Mouse (Mus musculus) intestine, embryonic 16.5 days (tissue): Measurements from ENCODE around the gene Tmbim4. TPM values are rescaled to one million over a fixed set of nuclear protein-coding genes. Genes with fewer than 3 reads are reported as not detected.

Experiments
- ATAC-seq: fragments of 200-750 bp; cut with Nextera tagmentation; 2 replicates; pipeline ENCODE4 v1.8.0; 2017; ENCODE audit warnings: moderate TSS enrichment, moderate library complexity
- H3K27ac ChIP-seq: fragments of 300-500 bp; sonication (generic); 2 replicates; pipeline ENCODE4 v1.5.1; 2014; ENCODE audit warnings: mild to moderate bottlenecking, low read length
- H3K27me3 ChIP-seq: fragments of 300-500 bp; sonication (generic); replicated peaks from 2 replicates; pipeline ENCODE4 v1.6.1; 2014; ENCODE audit warnings: low read length, control low read depth, mixed read lengths; ENCODE audit not compliant: control insufficient read depth, insufficient read depth
- H3K36me3 ChIP-seq: fragments of 300-500 bp; sonication (generic); 2 replicates; pipeline ENCODE4 v1.6.1; 2014; ENCODE audit warnings: low read length, control low read depth; ENCODE audit not compliant: control insufficient read depth, insufficient read depth
- H3K4me1 ChIP-seq: fragments of 300-500 bp; sonication (generic); 2 replicates; pipeline ENCODE4 v1.6.1; 2014; ENCODE audit warnings: low read length, control low read depth, mixed read lengths; ENCODE audit not compliant: control insufficient read depth, insufficient read depth
- H3K4me2 ChIP-seq: fragments of 300-500 bp; sonication (generic); 2 replicates; pipeline ENCODE4 v1.6.1; 2014; ENCODE audit warnings: low read depth, low read length, control low read depth
- H3K4me3 ChIP-seq: fragments of 300-500 bp; sonication (generic); 2 replicates; pipeline ENCODE4 v1.5.1; 2014; ENCODE audit warnings: mild to moderate bottlenecking, low read length
- H3K9ac ChIP-seq: fragments of 300-500 bp; sonication (generic); 2 replicates; pipeline ENCODE4 v1.6.1; 2014; ENCODE audit warnings: low read depth, low read length
- H3K9me3 ChIP-seq: fragments of 300-500 bp; sonication (generic); 2 replicates; pipeline ENCODE4 v1.6.1; 2016; ENCODE audit warnings: low read length, control low read depth; ENCODE audit not compliant: control insufficient read depth
- WGBS: fragments of 180-500 bp; shearing (Covaris S2); extraction: QIAGEN DNeasy Blood & Tissue Kit; methylation state at CpG from one replicate; pipeline ENCODE4 v1.1.7; 2014; 5-methylcytosine and 5-hydroxymethylcytosine counted together
- polyA plus RNA-seq: library from polyadenylated mRNA; unstranded; fragments of >200 nt; fragmentation: Nextera tagmentation; extraction: Ambion mirVana; gene quantifications from 2 replicates; pipeline ENCODE4 v1.2.1, GENCODE M21; 2015

The Tmbim4 gene
- polyA plus RNA-seq, 1 experiment from 2014 or later = 140 TPM

- 83% methylated on average over 6 of the region's 6 CpGs for WGBS
- H3K9ac ChIP-seq = no peak overlapping the region
- ATAC-seq = no peak
These were observed 10.2 kb upstream of the Tmbim4 start for GRCm38 (mm10) chr10:120191165-120191564.

GRCm38 (mm10) chr10:120192278-120192677, 9.1 kb upstream of the Tmbim4 start:
- no peak overlapping the region for H3K4me3 ChIP-seq
- no peaks in the 10 kb centered on the region for H3K27me3 ChIP-seq
- no peak overlapping the region for H3K9ac ChIP-seq
- H3K27ac ChIP-seq = no peak overlapping the region
- H3K4me2 ChIP-seq = no peak overlapping the region
- H3K9me3 ChIP-seq = no peaks in the 10 kb centered on the region
- no peaks in the 10 kb centered on the region for H3K36me3 ChIP-seq
- ATAC-seq = no peak
- no peaks in the 10 kb centered on the region for H3K4me1 ChIP-seq
- 80% methylated on average over 4 of the region's 4 CpGs for WGBS

More at GRCm38 (mm10) chr10:120191165-120191564, 10.2 kb upstream of the Tmbim4 start:
- Histone ChIP-seq H3K4me1 (no peaks in the 10 kb centered on the region), H3K27me3 (no peaks in the 10 kb centered on the region), H3K4me2 (no peak overlapping the region), H3K27ac (no peak overlapping the region), H3K9me3 (no peaks in the 10 kb centered on the region), H3K4me3 (no peak overlapping the region), H3K36me3 (no peaks in the 10 kb centered on the region)

- no peak for ATAC-seq
- 90% methylated on average over 8 of the region's 8 CpGs for WGBS
- Histone ChIP-seq H3K9ac (no peak overlapping the region), H3K27me3 (no peaks in the 10 kb centered on the region), H3K4me2 (no peak overlapping the region), H3K4me1 (no peaks in the 10 kb centered on the region), H3K36me3 (no peaks in the 10 kb centered on the region), H3K27ac (no peak overlapping the region), H3K9me3 (no peaks in the 10 kb centered on the region), H3K4me3 (no peak overlapping the region)
These were observed 8.1 kb upstream of the Tmbim4 start for GRCm38 (mm10) chr10:120193255-120193654.

- H3K27me3 ChIP-seq = peaks cover 5% of the 10 kb centered on the region; the same call in 1 of the 2 replicates
- no peak overlapping the region for H3K9ac ChIP-seq
- no peaks in the 10 kb centered on the region for H3K36me3 ChIP-seq
- H3K9me3 ChIP-seq = no peaks in the 10 kb centered on the region
- no peak overlapping the region for H3K4me2 ChIP-seq
- 77% methylated on average over 14 of the region's 14 CpGs for WGBS
- H3K27ac ChIP-seq = no peak overlapping the region
- H3K4me3 ChIP-seq = no peak overlapping the region
- H3K4me1 ChIP-seq = 0 out of 2 replicates have a peak, but pooled peaks cover 4% of the 10 kb centered on the region
- no peak for ATAC-seq
These were observed 4.1 kb upstream of the Tmbim4 start for GRCm38 (mm10) chr10:120197061-120197835.

- peak; percentile 72 for ATAC-seq
- Histone ChIP-seq H3K9ac (peak within 1 kb of the TSS; percentile 69), H3K27me3 (peaks cover 5% of the 10 kb centered on the region; the same call in 1 of the 2 replicates), H3K4me2 (peak within 1 kb of the TSS; percentile 97), H3K36me3 (no peaks in the 10 kb centered on the region), H3K4me1 (0 out of 2 replicates have a peak, but pooled peaks cover 4% of the 10 kb centered on the region), H3K9me3 (no peaks in the 10 kb centered on the region), H3K4me3 (peak within 1 kb of the TSS; percentile 70), H3K27ac (peak within 1 kb of the TSS; percentile 41; the same call in 1 of the 2 replicates)
- 1% methylated on average over 13 of the region's 13 CpGs for WGBS
These were observed 592 bp downstream of the Tmbim4 start, which contains the start of gene Irak3 for GRCm38 (mm10) chr10:120201961-120202402. TSS of gene Irak3 (minus strand) at chr10:120202130.

- no peaks in the 10 kb centered on the region for H3K9me3 ChIP-seq
- WGBS = 76% methylated on average over 16 of the region's 16 CpGs
- peaks cover 5% of the 10 kb centered on the region; the same call in 1 of the 2 replicates for H3K27me3 ChIP-seq
- no peaks in the 10 kb centered on the region for H3K36me3 ChIP-seq
- no peak overlapping the region for H3K4me2 ChIP-seq
- 0 out of 2 replicates have a peak, but pooled peaks cover 4% of the 10 kb centered on the region for H3K4me1 ChIP-seq
- no peak overlapping the region for H3K4me3 ChIP-seq
- H3K27ac ChIP-seq = no peak overlapping the region
- no peak for ATAC-seq
- no peak overlapping the region for H3K9ac ChIP-seq
These were observed 1.3 kb downstream of the Tmbim4 start for GRCm38 (mm10) chr10:120202467-120203250.

GRCm38 (mm10) chr10:120204591-120205210, 3.3 kb downstream of the Tmbim4 start:
- Histone ChIP-seq H3K27ac (no peak overlapping the region), H3K4me2 (no peak overlapping the region), H3K27me3 (peaks cover 5% of the 10 kb centered on the region; the same call in 1 of the 2 replicates), H3K36me3 (no peaks in the 10 kb centered on the region), H3K9me3 (no peaks in the 10 kb centered on the region), H3K4me3 (no peak overlapping the region), H3K9ac (no peak overlapping the region), H3K4me1 (peaks cover 7% of the 10 kb centered on the region; the same call in 1 of the 2 replicates)
- no peak for ATAC-seq
- 83% methylated on average over 13 of the region's 13 CpGs for WGBS

GRCm38 (mm10) chr10:120208015-120208414, 6.6 kb downstream of the Tmbim4 start:
- H3K9ac ChIP-seq = no peak overlapping the region
- H3K4me2 ChIP-seq = no peak overlapping the region
- ATAC-seq = no peak
- WGBS = 90% methylated on average over 8 of the region's 8 CpGs
- H3K27me3 ChIP-seq = no peaks in the 10 kb centered on the region
- H3K9me3 ChIP-seq = peaks cover 4% of the 10 kb centered on the region; the same call in 1 of the 2 replicates
- no peak overlapping the region for H3K27ac ChIP-seq
- H3K4me1 ChIP-seq = peaks cover 8% of the 10 kb centered on the region; the same call in 1 of the 2 replicates
- no peaks in the 10 kb centered on the region for H3K36me3 ChIP-seq
- no peak overlapping the region for H3K4me3 ChIP-seq
